Mouse (Mus musculus) spleen, adult 2 months (tissue): Measurements from ENCODE around the gene Gale.

ENCODE experiments used
- CTCF ChIP-seq: fragments of 200-500 bp; IDR thresholded peaks from 2 replicates; pipeline ENCODE4 v1.5.1; 2011; ENCODE audit warnings: mild to moderate bottlenecking, inconsistent platforms; ENCODE audit not compliant: insufficient read depth, insufficient read length, insufficient replicate concordance; ENCODE audit errors: extremely low read depth
- POLR2A ChIP-seq: fragments of 200-500 bp; IDR thresholded peaks from 2 replicates; pipeline ENCODE4 v1.6.1; 2011; ENCODE audit warnings: low read depth, low read length, inconsistent platforms

DNA sequence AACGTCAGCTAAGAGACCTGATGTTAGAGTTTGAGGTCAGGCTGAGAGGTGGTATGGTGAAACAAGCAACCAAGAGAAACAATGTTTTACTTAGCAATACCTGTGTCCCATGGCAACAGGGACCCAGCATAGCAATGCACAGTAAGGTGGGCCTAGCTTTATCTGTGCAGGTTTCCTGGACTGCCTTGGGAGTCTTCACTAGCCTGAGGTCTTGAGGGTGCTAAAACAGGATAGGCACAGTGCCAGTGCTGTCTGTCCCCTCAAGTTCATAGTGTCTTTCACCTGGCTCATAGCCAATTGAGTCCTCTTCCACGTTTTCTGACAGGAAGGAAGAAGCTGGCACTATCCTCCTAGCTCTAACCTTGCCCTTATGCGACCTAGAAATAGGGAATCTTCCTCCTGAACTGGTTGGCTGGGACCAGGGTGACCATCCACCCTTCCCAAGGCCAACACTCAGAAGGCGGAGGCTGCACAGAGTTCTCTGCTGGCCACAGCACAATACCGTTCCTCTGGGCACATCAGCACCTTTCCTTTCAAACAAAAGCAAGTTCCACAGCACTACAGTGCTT, 40.7 kb downstream of the Gale start:
- no peak for TF ChIP-seq POLR2A
- TF ChIP-seq CTCF = no peak
